Mouse (Mus musculus) left cerebral cortex, postnatal 14 days (tissue): ENCODE data around the gene Lyplal1. TPM values are rescaled to one million over a fixed set of nuclear protein-coding genes. Genes with fewer than 3 reads are reported as not detected.

Experiments used
- DNase-seq, 2 experiments: peaks; one replicate each; pipeline ENCODE4 v3.0.0; 2021 to 2022; ENCODE audit warnings: low spot score in 2 of 2, mixed read lengths in 1 of 2
- intact Hi-C: fragments of 180-260 bp; cut with DNase I; formaldehyde crosslinking; loops from one replicate; pipeline ENCODE4 v1.15.1; 2025
- total RNA-seq, 2 experiments: library from RNA; stranded (reverse); gene quantifications; 2 replicates each; pipeline ENCODE4 v1.2.3; 2021

Gene Lyplal1
- total RNA-seq, 2 experiments from 2014 or later = 10.2 to 14.0 TPM

- no peak for DNase-seq
- intact Hi-C loops = no loop called here
These were observed 63.6 kb downstream of the Lyplal1 start for GRCm38 (mm10) chr1:186053280-186054043.

DNA sequence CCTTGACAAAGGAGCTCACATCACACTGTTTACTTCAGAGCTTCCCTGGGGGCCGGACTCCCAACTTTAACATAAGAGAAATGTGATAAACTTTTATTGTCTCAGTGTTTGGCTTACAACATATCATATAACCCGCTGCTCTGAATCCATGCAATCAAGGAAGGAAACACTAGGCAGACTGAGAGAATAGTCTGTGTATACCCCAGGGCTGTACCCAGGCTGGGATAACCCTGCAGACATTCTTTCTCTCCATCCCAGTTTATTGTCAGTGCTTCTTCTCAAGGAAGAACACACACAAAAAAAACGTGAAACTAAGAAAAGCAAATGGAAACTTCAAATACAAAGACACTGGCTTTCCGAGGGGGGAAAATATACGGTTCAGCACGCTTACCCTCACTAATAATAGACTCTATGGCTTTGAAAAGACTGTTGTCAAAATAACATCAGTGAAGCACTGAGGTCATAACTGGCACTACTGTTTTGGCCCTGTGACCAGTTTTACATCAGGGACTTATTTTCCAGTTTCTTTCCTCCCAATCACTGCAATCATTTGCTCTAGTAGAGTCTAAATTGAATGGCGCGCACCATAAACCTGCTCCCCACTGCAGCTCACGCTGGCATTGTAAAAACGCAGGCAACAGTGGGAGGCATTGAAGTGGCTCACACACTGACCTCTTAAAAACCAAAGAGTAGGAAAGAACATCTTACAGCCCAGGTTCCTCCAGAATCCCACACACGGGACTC is 73.2 kb downstream of the Lyplal1 start:
- intact Hi-C loops = no loop called here
- no peak for DNase-seq

- no peak for DNase-seq
- intact Hi-C loops = no loop called here
These were observed 75.3 kb downstream of the Lyplal1 start for GRCm38 (mm10) chr1:186041841-186042240.
